Mouse (Mus musculus) G1E (cell line): ENCODE data around the gene Tnfaip3.

ENCODE experiments used
- CTCF ChIP-seq: IDR thresholded peaks from 2 replicates; pipeline ENCODE4 v1.5.1; 2012; ENCODE audit warnings: low read depth, low read length, inconsistent platforms, mixed read lengths
- GATA1 ChIP-seq: IDR thresholded peaks from 2 replicates; pipeline ENCODE4 v1.6.1; 2012; ENCODE audit warnings: borderline replicate concordance, low read length, inconsistent platforms, mixed read lengths
- TAL1 ChIP-seq: conservative IDR thresholded peaks from 2 replicates; pipeline ENCODE4 v1.6.1; 2012; ENCODE audit warnings: low read depth, low read length, inconsistent platforms, mixed read lengths

- TF ChIP-seq TAL1 (no peak), GATA1 (no peak), CTCF (no peak)
Measured at GRCm38 (mm10) chr10:18974486-18974885, 41.0 kb downstream of the Tnfaip3 start.
